Mouse (Mus musculus) heart, adult 8-10 months (tissue): ENCODE measurements around the gene Chpf2. TPM values are rescaled to one million over a fixed set of nuclear protein-coding genes. Genes with fewer than 3 reads are reported as not detected.

Experiments used
- DNase-seq: peaks from one replicate; pipeline ENCODE4 v3.0.0; 2022; ENCODE audit warnings: low spot score
- total RNA-seq, 4 experiments: library from RNA; stranded (reverse); gene quantifications; 2 replicates each; pipeline ENCODE4 v1.2.4; 2022

Gene Chpf2
- total RNA-seq, 4 experiments from 2014 or later = 7.4 to 9.5 (median 7.7) TPM

- peak; percentile 91 for DNase-seq
These were observed 18.1 kb downstream of the Chpf2 start for GRCm38 (mm10) chr5:24604656-24605100.

GRCm38 (mm10) chr5:24605321-24605979, 18.9 kb downstream of the Chpf2 start:
- no peak for DNase-seq

GRCm38 (mm10) chr5:24605980-24606665, 19.6 kb downstream of the Chpf2 start:
- no peak for DNase-seq

GRCm38 (mm10) chr5:24609388-24609787, 22.8 kb downstream of the Chpf2 start:
- no peak for DNase-seq

GRCm38 (mm10) chr5:24611366-24612301, 25.1 kb downstream of the Chpf2 start:
- no peak for DNase-seq

GRCm38 (mm10) chr5:24612302-24612649, 25.7 kb downstream of the Chpf2 start:
- DNase-seq = no peak

GRCm38 (mm10) chr5:24615097-24615496, 28.6 kb downstream of the Chpf2 start:
- DNase-seq = no peak

GRCm38 (mm10) chr5:24618921-24619320, 32.4 kb downstream of the Chpf2 start:
- DNase-seq = no peak

GRCm38 (mm10) chr5:24620116-24620515, 33.6 kb downstream of the Chpf2 start:
- DNase-seq = no peak

GRCm38 (mm10) chr5:24620626-24621025, 34.1 kb downstream of the Chpf2 start:
- no peak for DNase-seq

GRCm38 (mm10) chr5:24622386-24623040, 36.0 kb downstream of the Chpf2 start:
- DNase-seq = no peak

- DNase-seq = no peak
These were observed 36.8 kb downstream of the Chpf2 start for GRCm38 (mm10) chr5:24623041-24623985.

GRCm38 (mm10) chr5:24623986-24624821, 37.7 kb downstream of the Chpf2 start, which contains the start of gene Smarcd3:
Gene Smarcd3 (minus strand): TSS chr5:24624411.
- no peak for DNase-seq

- DNase-seq = no peak
These were observed 38.2 kb downstream of the Chpf2 start for GRCm38 (mm10) chr5:24624822-24625120.

GRCm38 (mm10) chr5:24629712-24630111, 43.2 kb downstream of the Chpf2 start:
- no peak for DNase-seq

- no peak for DNase-seq
These were observed 48.6 kb downstream of the Chpf2 start for GRCm38 (mm10) chr5:24635093-24635492.

- DNase-seq = no peak
These were observed 49.1 kb downstream of the Chpf2 start for GRCm38 (mm10) chr5:24635526-24636141.

- no peak for DNase-seq
These were observed 50.4 kb downstream of the Chpf2 start for GRCm38 (mm10) chr5:24636987-24637386.

- no peak for DNase-seq
These were observed 51.6 kb downstream of the Chpf2 start for GRCm38 (mm10) chr5:24638131-24638530.
